8 mouse cellular contexts compared by ENCODE assay signal in the genomic region with DNA sequence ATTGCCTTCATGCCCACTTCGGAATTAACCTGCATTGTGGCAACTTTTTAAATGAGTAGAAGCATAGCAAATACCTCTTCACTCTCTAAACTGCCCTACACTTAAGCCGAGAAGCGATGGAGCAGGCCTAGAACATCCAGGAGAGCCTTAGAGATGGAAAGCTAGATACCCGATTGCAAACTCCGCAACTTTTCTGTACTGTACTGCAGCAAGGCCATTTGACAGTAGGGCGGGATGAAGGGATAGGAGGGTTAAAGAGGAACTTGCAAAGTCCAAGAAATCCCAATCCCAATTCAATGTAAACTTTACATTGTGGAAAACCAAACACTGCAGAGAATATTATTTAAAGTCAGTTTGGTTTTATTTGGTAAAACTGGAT. TPM values are rescaled to one million over a fixed set of nuclear protein-coding genes. Genes with fewer than 3 reads are reported as not detected.
DNase-seq lines count a peak whose midpoint lies in the region; ATAC-seq and TF ChIP-seq lines count a peak whose summit lies in the region.

No protein-coding gene starts in this region.

- peak overlapping the region; percentile 66 for H3K27ac ChIP-seq in thymus, adult 2 months (ENCODE audit: control insufficient read depth, insufficient read depth, low read length)
- H3K27ac ChIP-seq in liver, embryonic 11.5 days (ENCODE audit: low read depth, low read length), result peak overlapping the region; percentile 88

- peak overlapping the region; percentile 77 for H3K4me2 ChIP-seq in liver, embryonic 11.5 days

- H3K36me3 ChIP-seq in erythroblast, embryonic 14.5 days (ENCODE audit: control insufficient read depth), result peaks cover 24% of the 10 kb centered on the region
- no peaks in the 10 kb centered on the region for H3K36me3 ChIP-seq in thymus, adult 2 months (ENCODE audit: control insufficient read depth, insufficient read depth, low read length)
- no peaks in the 10 kb centered on the region for H3K36me3 ChIP-seq in liver, embryonic 11.5 days (ENCODE audit: control insufficient read depth, insufficient read depth, low read length)

- peak overlapping the region; percentile 97 for H3K9ac ChIP-seq in liver, embryonic 11.5 days (ENCODE audit: low read depth, low read length)

- ATAC-seq in erythroblast, adult 5-6 weeks (replicated peaks; ENCODE audit: low FRiP score, poor library complexity, severe bottlenecking), result no peak
- no peak for ATAC-seq in liver, embryonic 11.5 days (replicated peaks; ENCODE audit: low FRiP score)

- H3K9me3 ChIP-seq in erythroblast, embryonic 14.5 days (ENCODE audit: control insufficient read depth, low read length), result no peaks in the 10 kb centered on the region
- H3K9me3 ChIP-seq in liver, embryonic 11.5 days (ENCODE audit: control insufficient read depth, low read length), result no peaks in the 10 kb centered on the region

- 10% methylated on average over 6 of the region's 6 CpGs for WGBS in thymus, adult 2 months
- 10% methylated on average over 6 of the region's 6 CpGs for WGBS in liver, embryonic 11.5 days

- peaks cover 51% of the 10 kb centered on the region for H3K4me1 ChIP-seq in erythroblast, embryonic 14.5 days (ENCODE audit: control insufficient read depth)
- peaks cover 12% of the 10 kb centered on the region; the same call in 1 of the 2 replicates for H3K4me1 ChIP-seq in thymus, adult 2 months (replicated peaks; ENCODE audit: control insufficient read depth, insufficient read depth, low read length)
- H3K4me1 ChIP-seq in liver, embryonic 11.5 days (replicated peaks; ENCODE audit: control insufficient read depth, insufficient read depth, low read length), result peaks cover 31% of the 10 kb centered on the region

- no peak for TF ChIP-seq POLR2A in thymus, adult 2 months (IDR thresholded peaks at IDR 0.05; ENCODE audit: control insufficient read depth, extremely low read depth, insufficient read depth, low read length, poor library complexity)

- H3K4me3 ChIP-seq in erythroblast, embryonic 14.5 days (replicated peaks), result peak overlapping the region; percentile 95
- H3K4me3 ChIP-seq in thymus, adult 2 months (ENCODE audit: control insufficient read depth, insufficient read depth, low read length), result peak overlapping the region; percentile 83
- H3K4me3 ChIP-seq in liver, embryonic 11.5 days (ENCODE audit: low read depth, low read length), result peak overlapping the region; percentile 96

- no peak for TF ChIP-seq CTCF in thymus, adult 2 months (IDR thresholded peaks at IDR 0.05; ENCODE audit: borderline replicate concordance, control insufficient read depth, extremely low read depth, insufficient read depth, low read length, poor library complexity)

- no peaks in the 10 kb centered on the region for H3K27me3 ChIP-seq in erythroblast, embryonic 14.5 days (ENCODE audit: control insufficient read depth)
- H3K27me3 ChIP-seq in thymus, adult 2 months (ENCODE audit: control insufficient read depth, insufficient read depth, low read length), result no peaks in the 10 kb centered on the region
- no peaks in the 10 kb centered on the region for H3K27me3 ChIP-seq in liver, embryonic 11.5 days (replicated peaks; ENCODE audit: control insufficient read depth, insufficient read depth, low read length)

- no peak for DNase-seq in thymus, adult 2 months
- DNase-seq in thymus, adult 18-20 months, result no peak
- no peak for DNase-seq in liver, embryonic 11.5 days (ENCODE audit: low spot score)
- DNase-seq in ovary, postnatal 36 days (ENCODE audit: low spot score), result no peak
- DNase-seq in spleen, postnatal 10 days (ENCODE audit: low spot score in 2 of 2), result no peak
- DNase-seq in adrenal gland, postnatal 10 days, result no peak

RNA-seq across cellular contexts. Expression of a gene that starts 1.0 kb away (rescaled TPM):
- 1.5 and 1.8 TPM in 2 replicates for polyA plus RNA-seq in erythroblast, embryonic 14.5 days (2012)
- 54.1 and 60.3 TPM in 2 replicates for total RNA-seq in erythroblast, adult 5-6 weeks (2015; ENCODE audit: low replicate concordance)
- 67.6 and 88.2 TPM in 2 replicates for total RNA-seq in erythroblast, adult 5-6 weeks (2017; ENCODE audit: low replicate concordance)
- polyA plus RNA-seq in thymus, adult 2 months (2012; rRNA removed), result 204 and 242 TPM in 2 replicates
- 49.7 and 51.0 TPM in 2 replicates for polyA plus RNA-seq in liver, embryonic 11.5 days (2014; fragmentation: Nextera tagmentation; extraction: Ambion mirVana)
- 10 to 100 TPM; 41.4 to 42.0 TPM for total RNA-seq in adrenal gland, postnatal 10 days (2021)

Comparison
In these comparisons a context has a peak if more than half of its experiments do, and no peak if none do; other contexts are left out.
1. RNA of a gene that starts 1.0 kb away (polyA plus RNA-seq): 204 to 242 TPM in thymus, adult 2 months and 49.7 to 51.0 TPM in liver, embryonic 11.5 days; 1.5 to 1.8 TPM in erythroblast, embryonic 14.5 days; every median in the first group is over 10 times any median in the second.
2. Peak in every context shown above with its lines, with median percentiles within 50 percentile points of each other: H3K4me3 ChIP-seq.